Mouse (Mus musculus): ENCODE measurements around the gene Ccdc38.

Gene Ccdc38

GRCm38 (mm10) chr10:93540431-93541210, at the start of gene Ccdc38:
Ccdc38 (plus strand) TSS chr10:93540632.
- DNase-seq (ENCODE audit: low spot score in 2 of 2) = no peak

- DNase-seq (ENCODE audit: low spot score in 2 of 2) = no peak
These were observed 39.6 kb upstream of the Ccdc38 start for GRCm38 (mm10) chr10:93500864-93501263.

- DNase-seq (ENCODE audit: low spot score in 2 of 2) = no peak
These were observed 39.1 kb upstream of the Ccdc38 start for GRCm38 (mm10) chr10:93501346-93501745.

- DNase-seq (ENCODE audit: low spot score in 2 of 2) = no peak
These were observed 32.0 kb upstream of the Ccdc38 start for GRCm38 (mm10) chr10:93508383-93508970.

- DNase-seq (ENCODE audit: low spot score in 2 of 2) = peak; percentile 31 to 44
These were observed 30.8 kb upstream of the Ccdc38 start for GRCm38 (mm10) chr10:93509532-93510153.

GRCm38 (mm10) chr10:93515419-93515818, 25.0 kb upstream of the Ccdc38 start:
- no peak for DNase-seq (ENCODE audit: low spot score in 2 of 2)

- DNase-seq (ENCODE audit: low spot score in 2 of 2) = no peak
These were observed 24.5 kb upstream of the Ccdc38 start for GRCm38 (mm10) chr10:93515927-93516326.

- peak in 1 of 2 experiments; percentile 31 for DNase-seq (ENCODE audit: low spot score in 2 of 2)
These were observed 22.7 kb upstream of the Ccdc38 start for GRCm38 (mm10) chr10:93517754-93518153.

- no peak for DNase-seq (ENCODE audit: low spot score in 2 of 2)
These were observed 22.2 kb upstream of the Ccdc38 start for GRCm38 (mm10) chr10:93518186-93518585.

GRCm38 (mm10) chr10:93518620-93519019, 21.8 kb upstream of the Ccdc38 start:
- no peak for DNase-seq (ENCODE audit: low spot score in 2 of 2)

- no peak for DNase-seq (ENCODE audit: low spot score in 2 of 2)
These were observed 21.3 kb upstream of the Ccdc38 start for GRCm38 (mm10) chr10:93519159-93519558.

GRCm38 (mm10) chr10:93519756-93520155, 20.7 kb upstream of the Ccdc38 start:
- DNase-seq (ENCODE audit: low spot score in 2 of 2) = no peak

- DNase-seq (ENCODE audit: low spot score in 2 of 2) = no peak
These were observed 19.4 kb upstream of the Ccdc38 start for GRCm38 (mm10) chr10:93520994-93521393.

GRCm38 (mm10) chr10:93525329-93525728, 15.1 kb upstream of the Ccdc38 start:
- no peak for DNase-seq (ENCODE audit: low spot score in 2 of 2)

- DNase-seq (ENCODE audit: low spot score in 2 of 2) = no peak
These were observed 2.1 kb upstream of the Ccdc38 start for GRCm38 (mm10) chr10:93538287-93538686.

GRCm38 (mm10) chr10:93538818-93539217, 1.6 kb upstream of the Ccdc38 start:
- no peak for DNase-seq (ENCODE audit: low spot score in 2 of 2)

- peak; percentile 68 to 70 for DNase-seq (ENCODE audit: low spot score in 2 of 2)
These were observed 529 bp upstream of the Ccdc38 start, which contains the start of gene Amdhd1 for GRCm38 (mm10) chr10:93539775-93540430. Amdhd1 (minus strand) TSS chr10:93540033.

- no peak for DNase-seq (ENCODE audit: low spot score in 2 of 2)
These were observed 1.2 kb downstream of the Ccdc38 start for GRCm38 (mm10) chr10:93541585-93541984.

- no peak for DNase-seq (ENCODE audit: low spot score in 2 of 2)
These were observed 1.9 kb downstream of the Ccdc38 start for GRCm38 (mm10) chr10:93542356-93542755.

- DNase-seq (ENCODE audit: low spot score in 2 of 2) = no peak
These were observed 2.7 kb downstream of the Ccdc38 start for GRCm38 (mm10) chr10:93543176-93543575.

- DNase-seq (ENCODE audit: low spot score in 2 of 2) = no peak
These were observed 3.7 kb downstream of the Ccdc38 start for GRCm38 (mm10) chr10:93544172-93544571.

- no peak for DNase-seq (ENCODE audit: low spot score in 2 of 2)
These were observed 7.4 kb downstream of the Ccdc38 start for GRCm38 (mm10) chr10:93547741-93548270.
